Mouse (Mus musculus) gastrocnemius, postnatal 10 days (tissue): ENCODE data around the gene Nat8f4. TPM values are rescaled to one million over a fixed set of nuclear protein-coding genes. Genes with fewer than 3 reads are reported as not detected.
"Not testable (repeated sequence)": the region's sequence is repeated elsewhere in the genome, so short reads cannot be mapped to it uniquely, and the experiment has no call there.

Experiments
- DNase-seq: peaks from one replicate; pipeline ENCODE4 v3.0.0; 2021; ENCODE audit warnings: mixed read lengths
- long read RNA-seq, 2 experiments: library from polyadenylated mRNA; stranded (forward); transcript quantifications; one replicate each; pipeline ENCODE4 v2.0.0; 2021
- total RNA-seq, 2 experiments: library from RNA; stranded (reverse); gene quantifications; 2 replicates each; pipeline ENCODE4 v1.2.3; 2021

Gene Nat8f4
- total RNA-seq, result 1 to 10 TPM; 1.2 to 1.4 TPM
- long read RNA-seq, experiment 1, partial matches to known transcripts, result 0 of 2 reads
- long read RNA-seq, experiment 1, other reads (novel, unspliced or antisense), result 2 of 2 reads
- long read RNA-seq, experiment 2, partial matches to known transcripts, result 1 of 4 reads
- long read RNA-seq, experiment 2, other reads (novel, unspliced or antisense), result 1 of 4 reads

DNA sequence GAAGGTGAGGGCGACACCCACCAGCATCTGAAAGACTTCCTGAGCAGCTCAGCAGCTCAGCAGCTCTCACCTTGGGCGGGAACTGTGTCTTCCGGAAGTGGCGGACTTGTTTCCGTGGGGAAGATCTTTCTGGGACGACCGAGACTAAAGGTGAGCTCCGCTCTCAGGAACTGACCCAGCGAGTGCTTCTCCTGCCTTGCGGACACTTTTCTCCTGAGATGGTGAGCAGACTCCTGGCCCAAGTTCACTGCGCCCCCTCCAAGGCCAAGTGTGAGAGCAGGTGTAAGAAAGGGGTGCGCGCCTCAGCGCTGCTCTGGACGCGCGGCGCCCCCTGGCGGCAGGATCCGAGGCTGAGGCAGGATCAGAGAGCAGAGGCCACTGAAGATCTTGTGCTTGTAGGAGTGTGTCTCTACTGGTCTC lies at the start of gene Nat8f4:
Gene Nat8f4 (minus strand): TSS at position 243 of the 420 bp plus-strand sequence.
- peak; percentile 80 for DNase-seq

DNA sequence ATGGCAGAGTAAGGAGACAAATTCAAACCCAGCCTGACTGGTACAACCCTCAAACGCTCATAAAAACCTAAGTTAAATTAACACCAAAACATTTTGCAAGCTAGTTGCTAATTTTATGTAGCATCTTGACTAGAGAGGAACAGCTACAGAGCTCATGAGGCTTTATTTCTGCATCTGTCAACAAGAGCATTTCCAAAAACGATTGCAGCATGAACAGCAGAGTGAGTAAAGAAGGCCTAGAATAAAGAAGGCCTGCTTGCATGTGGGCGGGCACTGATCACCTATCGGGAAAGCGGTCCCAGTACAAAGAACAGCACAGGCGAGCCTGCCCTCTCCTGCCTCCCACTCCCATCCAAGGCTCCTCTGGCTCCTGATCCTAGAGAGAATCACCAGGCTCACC lies 43.9 kb upstream of the Nat8f4 start:
- DNase-seq, result no peak

DNA sequence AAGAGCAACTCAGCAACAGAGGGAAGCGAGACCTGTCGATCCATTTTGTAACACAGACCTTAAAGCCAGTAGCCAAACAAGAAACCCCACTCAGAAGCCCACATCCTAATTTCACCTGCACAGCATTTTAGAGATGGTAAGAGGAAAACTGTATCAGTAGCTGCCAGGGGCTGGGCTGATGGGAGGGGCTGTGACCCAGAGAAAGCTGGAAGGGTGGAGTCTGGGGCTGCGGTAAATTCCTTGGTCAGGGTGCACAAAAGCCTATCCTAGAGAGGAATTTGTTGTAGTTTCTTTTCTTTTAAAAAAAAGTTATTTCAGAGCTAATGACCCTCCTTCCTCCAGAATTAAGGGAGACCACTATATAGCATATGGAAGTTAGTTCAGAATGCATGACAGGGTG lies 37.8 kb upstream of the Nat8f4 start:
- DNase-seq, result no peak

DNA sequence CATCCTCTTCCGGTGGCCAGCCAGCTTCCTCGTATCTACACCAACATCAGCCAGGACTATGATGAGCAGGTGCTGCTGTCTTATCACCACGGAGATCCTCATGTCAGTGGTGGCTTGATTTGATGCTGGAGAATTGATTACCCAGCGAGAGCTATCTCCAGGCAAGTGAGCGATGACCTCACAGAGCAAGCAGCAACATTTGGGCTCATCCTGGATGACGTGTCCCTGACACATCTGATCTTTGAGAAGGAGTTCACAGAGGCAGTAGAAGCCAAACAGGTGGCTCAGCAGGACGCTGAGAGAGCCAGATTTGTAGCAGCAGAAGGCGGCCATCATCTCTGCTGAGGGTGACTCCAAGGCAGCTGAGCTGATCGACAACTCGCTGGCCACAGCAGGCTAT lies 34.0 kb upstream of the Nat8f4 start:
- no peak for DNase-seq

DNA sequence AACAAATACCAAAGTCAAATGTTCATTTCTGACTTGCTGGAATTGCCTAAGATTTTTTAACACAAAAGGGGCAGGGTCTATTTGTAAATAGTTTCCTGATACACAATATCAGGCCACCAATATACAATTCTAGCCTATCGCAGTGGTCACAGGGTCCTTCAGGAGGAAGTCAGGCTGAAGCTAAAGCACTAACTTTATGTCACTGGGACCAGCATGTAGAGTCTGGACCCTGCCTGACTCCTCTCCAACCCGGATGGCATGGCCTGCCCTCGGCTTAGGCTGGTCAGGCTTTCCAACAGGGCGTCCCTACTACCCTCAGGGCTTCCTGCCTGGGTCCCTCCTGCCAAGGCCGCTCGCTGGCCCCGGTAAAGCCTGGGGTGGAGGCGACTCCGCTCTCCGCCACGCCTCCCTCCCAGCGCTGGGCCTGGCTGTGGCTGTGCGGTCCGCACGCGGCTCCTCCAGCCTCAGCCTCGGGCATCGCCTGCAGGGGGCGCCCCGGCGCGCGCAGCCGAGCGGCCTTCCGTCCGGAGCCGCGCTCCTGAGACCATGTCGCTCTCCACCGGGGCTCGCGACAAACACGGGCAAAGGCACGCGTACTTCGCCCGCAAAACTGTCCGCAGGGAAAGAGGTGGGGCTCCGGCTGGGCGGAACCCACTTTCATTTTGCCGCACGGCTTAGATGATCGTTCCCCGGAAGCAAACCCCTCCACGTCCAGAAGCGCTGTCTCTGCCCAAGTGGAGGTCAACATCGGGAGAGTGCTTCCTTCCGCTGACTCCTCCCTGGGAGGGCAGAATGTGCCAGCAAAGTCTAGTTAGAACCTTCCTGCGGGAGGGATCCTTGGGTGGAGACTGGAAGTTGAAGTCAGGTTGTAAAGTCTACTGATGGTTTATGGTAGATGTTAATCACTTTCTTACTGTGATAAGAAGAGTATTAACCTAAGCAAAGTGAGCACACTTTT lies 32.1 kb upstream of the Nat8f4 start:
- DNase-seq, result peak; percentile 82

DNA sequence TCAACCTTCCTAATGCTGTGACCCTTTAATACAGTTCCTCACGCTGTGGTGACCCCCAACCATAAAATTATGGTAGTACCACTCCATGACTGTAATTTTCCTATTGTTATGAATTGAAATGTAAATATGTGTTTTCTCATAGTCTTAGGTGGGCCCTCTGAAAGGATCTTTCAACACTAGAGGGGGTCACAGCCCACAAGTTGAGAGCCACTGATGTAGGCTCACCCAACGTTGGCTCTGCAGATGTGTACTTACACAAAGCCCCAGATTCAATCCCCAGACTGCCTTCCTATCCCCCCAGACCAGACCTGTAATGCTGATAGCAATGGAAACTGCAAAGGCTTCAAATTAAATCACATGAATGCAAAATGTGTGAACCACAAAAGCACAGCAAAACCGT lies 31.0 kb upstream of the Nat8f4 start:
- no peak for DNase-seq

DNA sequence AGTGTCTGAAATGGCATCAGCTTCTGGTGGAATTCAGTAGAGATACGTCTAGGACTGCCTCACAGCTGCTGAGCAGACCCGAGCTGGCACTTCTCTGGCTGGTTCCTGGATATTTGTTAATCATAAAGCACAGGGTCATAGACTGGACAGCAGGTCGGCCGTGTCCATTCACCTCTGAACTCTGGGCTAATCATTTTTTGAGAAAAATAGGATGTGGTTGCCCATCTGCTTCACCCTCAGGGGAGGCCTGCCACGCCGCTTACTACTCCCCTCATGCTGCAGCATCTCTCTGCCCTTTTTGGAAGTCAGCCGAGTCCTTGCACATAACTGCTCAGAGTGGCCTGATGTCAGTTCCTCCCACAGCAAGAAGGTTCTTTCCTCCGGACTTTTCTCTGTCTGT lies 29.4 kb upstream of the Nat8f4 start:
- DNase-seq, result no peak

DNA sequence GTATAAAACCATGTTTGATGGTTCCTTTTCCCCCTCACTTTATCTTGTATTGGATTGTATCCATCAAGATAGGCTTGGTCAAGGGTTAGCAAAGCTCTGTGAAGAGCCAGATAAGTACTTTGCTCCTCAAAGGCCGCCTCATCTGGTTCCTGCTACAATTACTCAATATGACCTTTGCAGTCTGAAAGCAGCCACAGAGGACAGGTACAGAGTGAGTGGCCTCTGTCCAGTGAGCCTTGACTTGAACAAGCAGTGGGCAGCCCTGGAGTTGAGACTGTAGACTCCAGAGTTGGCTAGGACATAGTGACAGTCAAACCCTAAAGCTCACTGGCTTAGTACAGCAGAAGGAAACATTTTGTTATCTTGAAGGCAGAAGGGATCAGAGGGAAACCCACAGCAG lies 24.6 kb upstream of the Nat8f4 start:
- DNase-seq, result no peak

DNA sequence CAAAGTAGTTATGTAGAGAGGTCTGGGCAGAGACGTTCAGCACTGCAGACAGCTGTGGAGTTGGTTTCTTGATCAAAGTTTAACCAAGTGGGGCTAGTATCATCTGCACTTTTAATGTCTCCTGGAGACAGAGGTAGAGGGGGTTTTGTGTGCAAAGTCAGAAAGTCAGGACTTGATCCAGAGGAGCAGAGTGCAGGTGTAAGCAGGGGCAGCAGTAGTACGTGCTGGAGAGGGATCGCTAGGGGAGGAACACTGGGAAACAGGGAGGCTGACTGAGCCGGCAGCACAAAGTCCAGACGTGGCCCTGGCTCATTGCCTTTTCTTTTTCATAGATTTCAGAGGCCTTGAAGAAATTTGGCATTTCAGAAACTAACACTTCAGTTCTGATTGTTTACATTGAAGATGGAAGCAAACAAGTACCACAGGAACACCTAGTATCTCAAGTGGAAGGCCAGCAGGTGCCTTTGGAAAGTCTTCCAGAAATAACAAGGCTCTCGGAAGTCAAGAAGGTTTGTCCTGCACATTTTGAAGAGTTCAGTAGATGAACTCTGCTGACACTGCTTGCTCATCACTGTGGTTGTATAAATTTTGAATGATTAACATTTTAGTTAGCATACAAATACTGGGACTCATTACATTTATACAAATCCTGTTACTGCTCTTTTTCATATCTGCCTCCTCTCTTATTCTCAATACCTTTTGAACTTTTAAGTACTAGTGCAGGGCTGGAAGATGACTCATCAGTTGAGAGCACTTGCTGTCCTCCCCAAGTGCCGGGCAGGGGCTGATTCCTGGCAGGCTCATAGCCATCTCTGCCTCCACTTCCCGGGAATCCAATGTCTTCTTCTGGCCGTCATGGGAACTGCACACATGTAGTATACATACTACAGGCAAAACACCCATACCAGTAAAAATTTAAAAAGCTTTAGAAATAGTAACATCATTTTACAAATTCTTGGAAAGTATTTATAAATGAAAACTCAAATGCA lies 23.1 kb upstream of the Nat8f4 start:
- DNase-seq, result no peak

DNA sequence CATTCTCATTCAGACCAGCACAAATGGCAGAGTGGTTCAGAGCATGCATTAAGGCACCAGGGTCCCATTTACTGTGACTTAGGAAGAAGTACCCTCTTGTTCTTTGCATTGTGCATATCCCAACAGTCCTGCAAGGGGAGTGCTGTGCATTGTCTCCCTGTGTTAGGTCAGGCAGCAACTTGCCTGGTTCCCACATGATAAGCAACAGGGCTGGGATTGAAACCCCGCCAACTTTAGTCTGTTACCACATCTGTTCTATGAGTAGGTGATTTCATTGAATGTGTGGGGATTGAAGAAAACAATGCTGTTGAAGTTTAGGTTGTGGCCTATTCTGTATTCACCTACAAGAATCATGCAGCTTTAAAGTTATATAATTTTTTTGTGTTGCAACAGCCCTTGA lies 22.0 kb upstream of the Nat8f4 start:
- DNase-seq, result no peak

DNA sequence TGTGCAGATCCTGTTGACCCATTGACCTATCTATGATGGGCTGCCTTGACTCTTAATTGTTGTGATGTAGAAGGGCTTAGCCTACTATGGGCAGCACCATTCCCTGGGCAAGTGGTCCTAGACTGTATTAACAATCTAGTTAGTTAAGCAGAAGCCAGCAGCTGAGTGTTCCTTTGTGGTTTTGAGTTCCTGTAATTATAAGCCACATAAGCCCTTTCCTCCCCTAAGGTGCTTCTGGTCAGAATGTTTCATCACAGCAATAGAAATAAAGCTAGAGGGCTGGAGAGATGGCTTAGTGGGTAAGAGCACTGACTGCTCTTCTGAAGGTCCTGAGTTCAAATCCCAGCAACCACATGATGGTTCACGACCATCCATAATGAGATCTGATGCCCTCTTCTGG lies 19.0 kb upstream of the Nat8f4 start:
- no peak for DNase-seq

DNA sequence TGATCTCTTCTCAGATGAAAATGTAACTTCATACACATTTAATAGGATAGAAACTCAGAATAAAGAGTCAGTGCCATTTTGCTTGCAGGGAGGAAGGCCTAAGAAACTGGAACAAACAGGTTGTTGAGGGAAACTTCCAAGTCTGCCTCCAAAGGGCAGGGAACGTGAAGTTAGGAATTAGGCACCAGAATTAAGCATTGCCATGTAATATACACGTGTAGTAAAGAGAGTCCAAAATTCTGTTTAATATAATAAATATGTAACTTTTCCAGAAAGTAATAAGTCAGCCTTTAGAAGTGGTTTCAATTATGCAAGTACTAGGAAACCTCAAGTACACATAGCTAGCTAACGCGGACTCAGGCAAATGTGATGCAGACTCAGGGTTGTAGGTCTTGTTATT lies 14.7 kb upstream of the Nat8f4 start:
- DNase-seq, result no peak

DNA sequence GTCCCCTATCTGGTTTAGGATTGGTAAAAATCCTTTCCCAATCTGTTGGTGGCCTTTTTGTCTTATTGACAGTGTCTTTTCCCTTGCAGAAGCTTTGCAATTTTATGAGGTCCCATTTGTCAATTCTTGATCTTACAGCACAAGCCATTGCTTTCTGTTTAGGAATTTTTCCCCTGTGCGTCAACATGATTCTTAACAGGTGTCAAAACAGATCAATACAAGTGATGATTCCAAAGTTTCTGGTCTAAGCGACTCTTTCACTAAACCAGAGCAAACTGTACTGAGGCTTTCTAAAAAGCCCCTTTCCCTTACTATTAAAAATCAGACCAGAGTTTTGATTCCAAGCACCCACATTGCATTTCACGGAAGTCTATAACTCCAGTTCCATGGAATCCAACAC lies 13.7 kb upstream of the Nat8f4 start:
- DNase-seq, result not testable (repeated sequence)

DNA sequence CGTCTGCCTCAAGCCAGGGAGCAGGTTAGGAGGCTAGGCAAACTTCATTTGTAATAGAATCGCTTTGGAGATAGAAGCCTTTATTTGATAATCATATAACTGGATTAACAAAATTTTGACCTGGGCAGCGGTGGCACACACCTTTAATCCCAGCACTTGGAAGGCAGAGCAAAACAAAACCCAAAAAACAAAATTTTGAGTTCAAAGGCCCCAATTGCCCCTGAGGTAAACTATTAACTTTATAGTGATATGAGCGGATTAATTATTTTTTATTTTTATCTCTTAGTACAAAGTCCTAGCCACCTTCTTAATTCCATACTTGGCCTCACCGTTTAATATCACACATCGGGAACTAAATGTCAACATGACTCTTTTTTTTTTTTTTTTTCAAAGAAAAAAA lies 11.9 kb upstream of the Nat8f4 start:
- DNase-seq, result no peak

DNA sequence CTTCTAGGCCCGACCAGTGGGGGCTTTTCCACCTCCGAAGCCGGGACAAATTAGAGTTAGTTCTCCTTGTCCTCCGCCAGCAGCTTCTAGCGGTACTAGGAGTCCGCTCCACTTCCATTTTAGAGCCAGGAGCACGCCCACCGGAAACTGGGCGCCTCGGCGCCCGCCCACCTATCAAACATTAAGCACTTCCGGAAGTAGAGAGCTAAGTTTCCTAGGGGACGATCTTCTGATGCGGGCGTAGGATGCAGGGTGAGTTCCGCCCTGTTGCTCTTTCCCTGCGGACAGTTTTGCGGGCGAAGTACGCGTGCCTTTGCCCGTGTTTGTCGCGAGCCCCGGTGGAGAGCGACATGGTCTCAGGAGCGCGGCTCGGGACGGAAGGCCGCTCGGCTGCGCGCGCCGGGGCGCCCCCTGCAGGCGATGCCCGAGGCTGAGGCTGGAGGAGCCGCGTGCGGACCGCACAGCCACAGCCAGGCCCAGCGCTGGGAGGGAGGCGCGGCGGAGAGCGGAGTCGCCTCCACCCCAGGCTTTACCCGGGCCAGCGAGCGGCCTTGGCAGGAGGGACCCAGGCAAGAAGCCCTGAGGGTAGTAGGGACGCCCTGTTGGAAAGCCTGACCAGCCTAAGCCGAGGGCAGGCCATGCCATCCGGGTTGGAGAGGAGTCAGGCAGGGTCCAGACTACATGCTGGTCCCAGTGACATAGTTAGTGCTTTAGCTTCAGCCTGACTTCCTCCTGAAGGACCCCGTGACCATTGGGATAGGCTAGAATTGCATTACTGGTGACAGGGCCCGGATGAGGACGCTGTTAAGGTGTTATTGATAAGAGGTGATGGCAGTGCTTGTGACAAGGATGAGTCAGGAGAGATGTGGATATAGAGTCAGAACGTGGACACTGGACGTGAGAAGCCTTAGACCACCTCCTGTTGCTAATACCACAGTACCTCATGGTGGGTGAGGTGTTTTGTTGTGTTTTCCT lies 11.1 kb upstream of the Nat8f4 start, which contains the start of gene Nat8f1:
Gene Nat8f1 (minus strand): TSS at position 149 of the 975 bp plus-strand sequence.
- DNase-seq, result peak; percentile 82

DNA sequence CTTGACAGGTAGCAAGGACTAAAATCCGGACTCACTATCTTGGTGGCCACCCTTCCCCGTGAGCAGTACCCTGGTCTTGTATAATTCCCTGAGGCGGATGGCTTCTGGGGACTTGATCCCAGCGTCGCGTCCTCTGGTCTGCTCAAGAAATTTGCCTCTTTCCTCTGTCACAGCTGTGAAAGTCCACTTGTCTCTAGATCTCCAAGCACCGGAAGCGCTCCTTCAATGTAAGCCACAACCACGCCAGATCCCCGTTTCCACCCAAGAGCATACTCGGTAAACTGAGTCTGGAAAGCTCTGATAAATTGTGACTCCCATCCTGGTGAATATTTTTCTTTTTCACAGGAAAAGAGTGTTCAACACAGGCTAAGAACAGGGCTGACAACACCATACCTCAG lies 10.5 kb upstream of the Nat8f4 start:
- no peak for DNase-seq

DNA sequence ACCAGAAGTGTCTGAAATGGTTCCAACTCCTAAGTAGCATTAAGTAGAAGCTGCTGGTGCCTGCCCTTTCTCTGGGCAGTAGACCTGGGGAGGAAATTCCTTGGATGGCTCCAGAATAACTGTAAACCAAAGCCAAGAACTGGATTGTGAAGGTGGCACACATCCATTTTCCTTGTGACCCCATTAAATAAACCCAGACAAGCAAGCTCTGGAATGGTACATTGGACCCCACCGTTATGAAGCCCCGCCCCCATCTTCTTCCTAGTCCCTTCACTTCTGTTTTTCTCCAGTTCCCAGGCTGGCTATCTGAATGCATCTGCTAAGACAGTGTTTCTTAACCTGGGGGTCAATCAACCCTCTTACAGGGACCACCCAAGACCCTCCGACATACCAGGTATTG lies 6.9 kb upstream of the Nat8f4 start, which contains the start of gene Tprkb:
Gene Tprkb (plus strand): TSS at position 279 of the 400 bp plus-strand sequence.
- no peak for DNase-seq

DNA sequence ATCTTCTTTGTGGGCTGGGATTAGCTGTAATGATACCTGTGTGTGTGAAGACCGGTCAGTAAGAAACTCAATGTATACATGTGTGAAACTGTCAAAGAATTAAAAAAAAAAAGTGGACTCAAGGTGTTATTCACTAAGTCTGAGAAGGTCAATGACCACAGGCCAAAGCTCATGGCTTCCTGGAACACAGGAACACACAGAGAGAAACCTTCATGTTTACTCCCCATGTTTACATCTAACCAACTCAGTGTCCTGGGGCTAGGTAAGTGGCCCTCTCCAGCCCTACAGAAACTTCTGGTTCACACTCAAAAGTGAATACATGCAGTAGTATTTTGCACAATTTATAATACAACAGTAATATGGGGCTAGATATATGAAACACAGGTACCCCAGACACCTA lies 5.0 kb upstream of the Nat8f4 start:
- DNase-seq, result no peak

DNA sequence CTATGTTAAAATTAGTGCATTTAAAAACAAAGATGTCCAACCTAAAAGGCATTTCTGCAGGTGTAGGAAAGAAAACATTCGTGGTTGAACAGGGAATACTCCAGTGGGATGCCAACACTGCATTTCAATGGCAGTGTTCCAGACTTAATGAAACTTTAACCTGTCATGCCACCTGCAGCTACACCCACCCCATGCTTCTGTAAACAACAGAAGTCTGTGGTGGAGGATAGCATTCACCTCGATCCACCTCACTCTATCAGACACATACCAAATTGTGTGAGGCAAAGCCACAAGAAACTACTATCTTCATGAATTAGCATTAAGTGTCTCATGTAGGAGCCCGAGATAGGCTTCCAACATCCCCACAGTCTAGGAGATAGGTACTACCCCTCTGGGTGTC lies 3.7 kb upstream of the Nat8f4 start:
- DNase-seq, result no peak

DNA sequence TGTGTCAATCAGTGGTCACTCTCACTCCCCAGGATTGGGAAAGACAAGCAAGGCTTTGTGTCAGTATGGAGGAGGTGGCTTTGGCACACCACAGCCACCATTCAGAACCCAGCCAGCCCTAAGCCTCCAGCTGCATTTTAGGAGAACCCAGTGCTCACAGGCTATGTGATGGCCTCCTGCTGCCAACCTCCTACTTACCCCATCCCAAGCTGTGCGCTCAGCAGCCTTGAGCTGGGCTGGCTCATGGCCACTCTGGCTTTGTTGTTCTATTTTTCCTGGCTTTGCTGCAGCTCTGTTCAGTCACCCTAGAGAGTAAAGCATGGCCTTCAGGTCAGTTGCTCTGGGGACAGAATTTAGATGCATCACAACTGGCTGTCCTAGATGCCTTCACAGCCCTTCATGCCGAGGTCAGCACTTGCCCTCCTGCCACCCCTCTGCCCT lies 2.2 kb upstream of the Nat8f4 start:
- DNase-seq, result peak; percentile 11

DNA sequence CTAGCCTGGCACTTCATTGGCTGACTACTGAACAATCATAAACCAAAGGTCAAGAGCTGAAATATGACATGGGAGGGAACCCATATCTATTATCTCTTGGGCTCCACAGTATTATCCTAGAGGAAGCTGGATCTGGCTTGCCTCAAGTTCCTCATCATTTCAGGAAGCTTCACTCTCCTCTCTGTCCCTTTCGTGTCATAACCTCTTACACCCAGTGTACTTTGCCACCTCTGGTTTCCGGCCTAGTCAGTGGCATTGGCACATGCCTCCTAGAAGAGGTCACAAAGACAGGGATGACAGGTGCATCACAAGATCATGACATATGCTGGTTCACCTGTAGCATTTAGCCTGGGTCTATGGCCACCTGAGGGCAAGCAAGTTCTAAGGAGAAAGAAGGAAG lies 2.4 kb downstream of the Nat8f4 start:
- DNase-seq, result no peak
